In the genomic region with DNA sequence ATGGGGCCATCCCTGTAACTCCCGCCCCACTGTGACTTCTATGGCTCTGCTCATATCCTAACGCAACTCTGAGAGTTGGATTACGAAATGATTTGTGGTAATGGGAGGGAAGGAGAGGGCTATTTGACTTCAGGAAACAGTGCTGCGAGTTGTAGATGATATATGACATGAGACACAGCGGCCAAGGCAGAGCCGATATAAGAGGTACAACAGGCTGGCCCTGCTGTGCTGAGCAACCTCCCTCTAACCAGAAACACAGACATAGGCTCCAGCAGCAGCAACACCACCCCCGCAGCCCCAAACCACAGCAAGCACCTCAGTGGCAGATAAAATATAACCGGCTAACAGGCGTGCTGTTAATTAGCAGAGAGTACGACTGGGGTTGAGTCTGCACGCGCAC, we compare ENCODE assay signal across 18 mouse cellular contexts.
DNase-seq lines count a peak whose midpoint lies in the region; ATAC-seq lines count a peak whose summit lies in the region.
"Had no signal": no experiment of that assay in that cellular context is flagged by ENCODE, and none has a peak within 500 bp of the region (broad histone marks: within the 10 kb centered on the region; RNA-seq: fewer than 3 reads in every experiment).

No protein-coding gene starts in this region.

- 20% methylated on average over 12 of the region's 12 CpGs for WGBS in kidney, embryonic 14.5 days
- WGBS in midbrain, embryonic 14.5 days: 57% methylated on average over 12 of the region's 12 CpGs
- WGBS in midbrain, embryonic 15.5 days: 56% methylated on average over 12 of the region's 12 CpGs
- 17% methylated on average over 12 of the region's 12 CpGs for WGBS in neural tube, embryonic 13.5 days

- no peak overlapping the region for H3K9ac ChIP-seq in kidney, embryonic 14.5 days (ENCODE audit: low read depth, low read length)
- no peak overlapping the region for H3K9ac ChIP-seq in midbrain, embryonic 14.5 days (replicated peaks; ENCODE audit: low read length)
- no peak overlapping the region for H3K9ac ChIP-seq in midbrain, embryonic 15.5 days
- no peak overlapping the region for H3K9ac ChIP-seq in neural tube, embryonic 13.5 days
- H3K9ac ChIP-seq: embryonic facial prominence, embryonic 13.5 days; forebrain, embryonic 15.5 days; heart, embryonic 15.5 days had no signal

- H3K27me3 ChIP-seq in kidney, embryonic 14.5 days (ENCODE audit: control insufficient read depth, insufficient read depth, low read length): peaks cover 5% of the 10 kb centered on the region
- H3K27me3 ChIP-seq in midbrain, embryonic 14.5 days (ENCODE audit: control insufficient read depth, insufficient read depth, low read length): no peaks in the 10 kb centered on the region; the same call in 1 of the 2 replicates
- H3K27me3 ChIP-seq in midbrain, embryonic 15.5 days (replicated peaks): peaks cover 12% of the 10 kb centered on the region
- no peaks in the 10 kb centered on the region; the same call in 1 of the 2 replicates for H3K27me3 ChIP-seq in neural tube, embryonic 13.5 days

- peaks cover 23% of the 10 kb centered on the region for H3K4me1 ChIP-seq in kidney, embryonic 14.5 days (ENCODE audit: control insufficient read depth, insufficient read depth, low read length)
- H3K4me1 ChIP-seq in midbrain, embryonic 14.5 days (ENCODE audit: control insufficient read depth, insufficient read depth, low read length): peaks cover 13% of the 10 kb centered on the region
- peaks cover 20% of the 10 kb centered on the region for H3K4me1 ChIP-seq in midbrain, embryonic 15.5 days
- H3K4me1 ChIP-seq in neural tube, embryonic 13.5 days (replicated peaks): peaks cover 40% of the 10 kb centered on the region
- H3K4me1 ChIP-seq: heart, embryonic 15.5 days had no signal

- DNase-seq in kidney, adult 8-10 months: no peak
- peak; percentile 14 for DNase-seq in midbrain, embryonic 14.5 days
- no peak for DNase-seq in heart, postnatal 10 days
- DNase-seq in heart, adult 8-10 months (ENCODE audit: low spot score): no peak
- DNase-seq: cerebellum, adult 8-10 months; gastrocnemius, adult 2 months; layer of hippocampus, postnatal 36 days; lung, postnatal 36 days had no signal

- intact Hi-C loops in heart, postnatal 10 days (cut with DNase I): no loop called here

- no peak overlapping the region; the same call in 1 of the 2 replicates for H3K4me2 ChIP-seq in kidney, embryonic 14.5 days (replicated peaks; ENCODE audit: low read depth, low read length)
- H3K4me2 ChIP-seq in midbrain, embryonic 14.5 days (ENCODE audit: low read length): no peak overlapping the region
- H3K4me2 ChIP-seq in midbrain, embryonic 15.5 days: no peak overlapping the region
- H3K4me2 ChIP-seq in neural tube, embryonic 13.5 days: peak overlapping the region; percentile 9; the same call in 1 of the 2 replicates
- H3K4me2 ChIP-seq: embryonic facial prominence, embryonic 13.5 days; forebrain, embryonic 15.5 days; heart, embryonic 15.5 days had no signal

- ATAC-seq in kidney, embryonic 14.5 days (ENCODE audit: low FRiP score, low TSS enrichment): peak; percentile 92
- no peak for ATAC-seq in midbrain, embryonic 14.5 days (ENCODE audit: low FRiP score, low TSS enrichment)
- no peak for ATAC-seq in midbrain, embryonic 15.5 days (replicated peaks)
- peak; percentile 62 to 69 for ATAC-seq in hematopoietic stem cell, adult 5-6 weeks (replicated peaks in 1 of 2; ENCODE audit: insufficient read depth in 1 of 2, low FRiP score in 2 of 2, low TSS enrichment in 1 of 2, low read depth in 1 of 2, poor library complexity in 2 of 2, severe bottlenecking in 2 of 2)
- ATAC-seq in neural tube, embryonic 13.5 days (ENCODE audit: low read depth): 0 out of 2 replicates have a peak, but pooled peaks have one; percentile 36
- ATAC-seq: activated CD4-positive, CD25-positive, alpha-beta regulatory T cell, adult 4 months; CD4-positive, CD25-positive, alpha-beta regulatory T cell, adult 4 months; forebrain, embryonic 15.5 days; intestine, postnatal 0 days had no signal

- no peak overlapping the region for H3K4me3 ChIP-seq in kidney, embryonic 14.5 days (ENCODE audit: low read length)
- H3K4me3 ChIP-seq in midbrain, embryonic 14.5 days (replicated peaks; ENCODE audit: low read depth, low read length): no peak overlapping the region
- no peak overlapping the region for H3K4me3 ChIP-seq in midbrain, embryonic 15.5 days
- no peak overlapping the region for H3K4me3 ChIP-seq in neural tube, embryonic 13.5 days
- H3K4me3 ChIP-seq: embryonic facial prominence, embryonic 13.5 days; forebrain, embryonic 15.5 days; gastrocnemius, adult 2 months; heart, embryonic 15.5 days had no signal

- H3K27ac ChIP-seq in kidney, embryonic 14.5 days (ENCODE audit: low read depth, low read length): peak overlapping the region; percentile 30; the same call in 1 of the 2 replicates
- H3K27ac ChIP-seq in midbrain, embryonic 14.5 days (replicated peaks; ENCODE audit: low read depth, low read length): no peak overlapping the region
- no peak overlapping the region for H3K27ac ChIP-seq in midbrain, embryonic 15.5 days
- 0 out of 2 replicates have a peak overlapping the region, but pooled peaks have one; percentile 28 for H3K27ac ChIP-seq in neural tube, embryonic 13.5 days (replicated peaks)
- H3K27ac ChIP-seq: embryonic facial prominence, embryonic 13.5 days; forebrain, embryonic 15.5 days; gastrocnemius, adult 2 months; heart, embryonic 15.5 days had no signal

- no peaks in the 10 kb centered on the region for H3K9me3 ChIP-seq in kidney, embryonic 14.5 days (ENCODE audit: control insufficient read depth, low read length)
- H3K9me3 ChIP-seq in midbrain, embryonic 14.5 days (ENCODE audit: control insufficient read depth, low read length): no peaks in the 10 kb centered on the region
- no peaks in the 10 kb centered on the region for H3K9me3 ChIP-seq in midbrain, embryonic 15.5 days
- H3K9me3 ChIP-seq in neural tube, embryonic 13.5 days: no peaks in the 10 kb centered on the region
- H3K9me3 ChIP-seq: embryonic facial prominence, embryonic 13.5 days; forebrain, embryonic 15.5 days; heart, embryonic 15.5 days had no signal

- H3K36me3 ChIP-seq in kidney, embryonic 14.5 days (ENCODE audit: control insufficient read depth, insufficient read depth, low read length): no peaks in the 10 kb centered on the region
- H3K36me3 ChIP-seq in midbrain, embryonic 14.5 days (ENCODE audit: control insufficient read depth, insufficient read depth, low read length): no peaks in the 10 kb centered on the region
- no peaks in the 10 kb centered on the region for H3K36me3 ChIP-seq in midbrain, embryonic 15.5 days (replicated peaks)
- H3K36me3 ChIP-seq in neural tube, embryonic 13.5 days: no peaks in the 10 kb centered on the region
- H3K36me3 ChIP-seq: embryonic facial prominence, embryonic 13.5 days; forebrain, embryonic 15.5 days; heart, embryonic 15.5 days had no signal

Comparison
In these comparisons a context has a peak if more than half of its experiments do, and no peak if none do; other contexts are left out.
1. ATAC-seq: peak in kidney, embryonic 14.5 days (single experiment), hematopoietic stem cell, adult 5-6 weeks (2 of 2) and neural tube, embryonic 13.5 days (single experiment); none in midbrain, embryonic 14.5 days (single experiment) and midbrain, embryonic 15.5 days (single experiment).
2. H3K27ac ChIP-seq: peak in kidney, embryonic 14.5 days (single experiment) and neural tube, embryonic 13.5 days (single experiment); none in midbrain, embryonic 14.5 days (single experiment) and midbrain, embryonic 15.5 days (single experiment).